In the genomic region with DNA sequence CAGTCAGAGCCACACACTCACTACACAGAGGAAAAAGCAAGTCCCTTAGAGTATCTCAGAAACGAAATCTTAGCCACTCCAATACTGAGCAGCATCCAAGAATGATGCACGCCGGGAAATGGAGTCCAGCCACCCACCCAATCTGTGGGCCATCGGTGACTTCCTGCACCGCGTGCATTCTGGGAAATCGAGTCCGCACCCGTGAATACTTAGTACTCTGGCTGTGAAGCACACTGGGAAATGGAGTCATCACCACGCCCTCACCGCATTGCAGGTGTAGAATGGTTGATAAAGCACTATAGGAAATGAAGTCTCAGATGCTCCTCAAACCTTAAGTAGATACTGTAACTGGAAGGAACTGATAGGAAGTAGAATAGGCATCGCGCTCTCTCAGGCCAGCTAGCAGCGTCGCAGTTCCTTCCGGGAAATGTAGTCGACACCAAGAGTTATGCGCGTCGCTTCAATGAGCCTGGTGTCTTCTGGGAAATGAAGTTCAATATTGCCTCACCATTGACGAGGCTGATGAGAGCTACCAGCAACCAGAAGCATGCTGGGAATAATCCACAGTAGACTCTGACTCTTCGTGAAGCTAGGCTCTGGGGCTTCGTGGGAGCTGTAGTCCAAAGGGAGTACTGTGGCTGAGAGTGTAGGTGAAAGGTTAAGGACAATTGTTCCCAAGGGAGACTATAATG, we compare ENCODE assay signal across 8 mouse cellular contexts. TPM values are rescaled to one million over a fixed set of nuclear protein-coding genes. Genes with fewer than 3 reads are reported as not detected.
DNase-seq lines count a peak whose midpoint lies in the region; ATAC-seq lines count a peak whose summit lies in the region.

No protein-coding gene starts in this region.

- no peaks in the 10 kb centered on the region; the same call in 1 of the 2 replicates for H3K4me1 ChIP-seq in hindbrain, embryonic 11.5 days (replicated peaks; ENCODE audit: control insufficient read depth, insufficient read depth, low read length)

- no peaks in the 10 kb centered on the region for H3K36me3 ChIP-seq in hindbrain, embryonic 11.5 days (ENCODE audit: control insufficient read depth, insufficient read depth, low read length)

- peak; percentile 95 for ATAC-seq in hindbrain, embryonic 11.5 days (ENCODE audit: low FRiP score)

- peak overlapping the region; percentile 45; the same call in 1 of the 2 replicates for H3K27ac ChIP-seq in hindbrain, embryonic 11.5 days (ENCODE audit: low read depth, low read length)

- peak overlapping the region; percentile 85 for H3K4me3 ChIP-seq in hindbrain, embryonic 11.5 days (ENCODE audit: low read depth, low read length)

- peak; percentile 95 for DNase-seq in Muller cell, postnatal 12 days (ENCODE audit: inconsistent ontology term)
- DNase-seq in cerebellum, adult 9-11 months: peak; percentile 96
- DNase-seq in frontal cortex, adult 2 months (ENCODE audit: extremely low spot score in 1 of 2, low spot score in 1 of 2): peak; percentile 96
- DNase-seq in hindbrain, embryonic 11.5 days (ENCODE audit: low spot score): peak; percentile 94
- peak; percentile 89 to 92 for DNase-seq in layer of hippocampus, postnatal 10 days (ENCODE audit: low spot score in 2 of 2)
- DNase-seq in lung, postnatal 10 days: peak; percentile 96
- DNase-seq in ovary, postnatal 36 days (ENCODE audit: low spot score): peak; percentile 85
- DNase-seq in thymus, postnatal 25 days: peak; percentile 93

- H3K9ac ChIP-seq in hindbrain, embryonic 11.5 days (ENCODE audit: low read depth, low read length): no peak overlapping the region; the same call in 1 of the 2 replicates

- WGBS in hindbrain, embryonic 11.5 days: under 1% methylated on average over 23 of the region's 23 CpGs

- no peaks in the 10 kb centered on the region for H3K9me3 ChIP-seq in hindbrain, embryonic 11.5 days (ENCODE audit: control insufficient read depth, low read length)

- H3K4me2 ChIP-seq in hindbrain, embryonic 11.5 days (replicated peaks; ENCODE audit: low read depth, low read length): peak overlapping the region; percentile 42

- H3K27me3 ChIP-seq in hindbrain, embryonic 11.5 days (ENCODE audit: control insufficient read depth, insufficient read depth, low read length): no peaks in the 10 kb centered on the region

RNA-seq across cellular contexts. Expression of gene Gsk3a, which starts 0.5 kb away (rescaled TPM):
- 241 and 244 TPM in 2 replicates for polyA plus RNA-seq in frontal cortex, adult 2 months (2012; rRNA removed)
- 14.1 and 16.1 TPM in 2 replicates for polyA plus RNA-seq in hindbrain, embryonic 11.5 days (2014; fragmentation: Nextera tagmentation; extraction: Ambion mirVana)
- total RNA-seq in layer of hippocampus, postnatal 10 days (2021): 100 to 1,000 TPM; 162 to 187 TPM

RNA-seq across cellular contexts. Expression of gene Erf, which starts 12.4 kb away (rescaled TPM):
- 38.9 TPM in 2 replicates for polyA plus RNA-seq in frontal cortex, adult 2 months (2012; rRNA removed)
- 12.8 and 14.2 TPM in 2 replicates for polyA plus RNA-seq in hindbrain, embryonic 11.5 days (2014; fragmentation: Nextera tagmentation; extraction: Ambion mirVana)
- total RNA-seq in layer of hippocampus, postnatal 10 days (2021): 10 to 100 TPM; 38.1 to 39.5 TPM

RNA-seq across cellular contexts. Expression of gene Zfp526, which starts 16.9 kb away (rescaled TPM):
- polyA plus RNA-seq in frontal cortex, adult 2 months (2012; rRNA removed): 7.5 and 7.7 TPM in 2 replicates
- polyA plus RNA-seq in hindbrain, embryonic 11.5 days (2014; fragmentation: Nextera tagmentation; extraction: Ambion mirVana): 2.9 and 3.9 TPM in 2 replicates
- 1 to 10 TPM; 7.2 to 8.4 TPM for total RNA-seq in layer of hippocampus, postnatal 10 days (2021)

RNA-seq across cellular contexts. Expression of gene Dedd2, which starts 17.7 kb away (rescaled TPM):
- 21.6 and 22.2 TPM in 2 replicates for polyA plus RNA-seq in frontal cortex, adult 2 months (2012; rRNA removed)
- polyA plus RNA-seq in hindbrain, embryonic 11.5 days (2014; fragmentation: Nextera tagmentation; extraction: Ambion mirVana): 7.3 and 8.5 TPM in 2 replicates
- total RNA-seq in layer of hippocampus, postnatal 10 days (2021): 10 to 100 TPM; 22.2 to 26.3 TPM

RNA-seq across cellular contexts. Expression of gene Cic, which starts 29.3 kb away (rescaled TPM):
- 92.4 and 104 TPM in 2 replicates for polyA plus RNA-seq in frontal cortex, adult 2 months (2012; rRNA removed)
- 25.4 and 39.0 TPM in 2 replicates for polyA plus RNA-seq in hindbrain, embryonic 11.5 days (2014; fragmentation: Nextera tagmentation; extraction: Ambion mirVana)
- 100 to 1,000 TPM; 234 to 267 TPM for total RNA-seq in layer of hippocampus, postnatal 10 days (2021)

Comparison
In these comparisons a context has a peak if more than half of its experiments do, and no peak if none do; other contexts are left out.
1. Peak in every context shown above with its lines: DNase-seq, ATAC-seq, H3K4me3 ChIP-seq and H3K27ac ChIP-seq.
2. RNA of gene Gsk3a, which starts 0.5 kb away (polyA plus RNA-seq): 241 to 244 TPM in frontal cortex, adult 2 months; 14.1 to 16.1 TPM in hindbrain, embryonic 11.5 days; every median in the first group is over 10 times any median in the second.